Mouse (Mus musculus) kidney, embryonic 16.5 days (tissue): ENCODE data around the gene Mrpl14. TPM values are rescaled to one million over a fixed set of nuclear protein-coding genes. Genes with fewer than 3 reads are reported as not detected.
A peak's percentile ranks its signal among the peaks of the same experiment; 100 is the strongest.

Experiments
- ATAC-seq: fragments of 200-750 bp; cut with Nextera tagmentation; 2 replicates; pipeline ENCODE4 v1.8.0; 2017; ENCODE audit warnings: moderate TSS enrichment; ENCODE audit not compliant: low FRiP score, low TSS enrichment
- H3K27ac ChIP-seq: fragments of 300-500 bp; sonication (generic); 2 replicates; pipeline ENCODE4 v1.5.1; 2014; ENCODE audit warnings: low read length
- H3K27me3 ChIP-seq: fragments of 300-500 bp; sonication (generic); 2 replicates; pipeline ENCODE4 v1.6.1; 2014; ENCODE audit warnings: low read length, control low read depth, mixed read lengths; ENCODE audit not compliant: insufficient read depth
- H3K36me3 ChIP-seq: fragments of 300-500 bp; sonication (generic); 2 replicates; pipeline ENCODE4 v1.6.1; 2014; ENCODE audit warnings: low read length, control low read depth, mixed read lengths; ENCODE audit not compliant: insufficient read depth
- H3K4me1 ChIP-seq: fragments of 300-500 bp; sonication (generic); 2 replicates; pipeline ENCODE4 v1.6.1; 2014; ENCODE audit warnings: low read length, control low read depth, mixed read lengths; ENCODE audit not compliant: insufficient read depth
- H3K4me2 ChIP-seq: fragments of 300-500 bp; sonication (generic); replicated peaks from 2 replicates; pipeline ENCODE4 v1.6.1; 2014; ENCODE audit warnings: low read depth, low read length
- H3K4me3 ChIP-seq: fragments of 300-500 bp; sonication (generic); 2 replicates; pipeline ENCODE4 v1.5.1; 2014; ENCODE audit warnings: mild to moderate bottlenecking, low read length
- H3K9ac ChIP-seq: fragments of 300-500 bp; sonication (generic); replicated peaks from 2 replicates; pipeline ENCODE4 v1.6.1; 2014; ENCODE audit warnings: low read length
- H3K9me3 ChIP-seq: fragments of 300-500 bp; sonication (generic); 2 replicates; pipeline ENCODE4 v1.6.1; 2016; ENCODE audit warnings: low read length, control low read depth
- WGBS: fragments of 180-500 bp; shearing (Covaris S2); extraction: QIAGEN DNeasy Blood & Tissue Kit; methylation state at CpG from one replicate; pipeline ENCODE4 v1.1.7; 2014; 5-methylcytosine and 5-hydroxymethylcytosine counted together
- polyA plus RNA-seq: library from polyadenylated mRNA; unstranded; fragments of >200 nt; fragmentation: Nextera tagmentation; extraction: Ambion mirVana; gene quantifications from 2 replicates; pipeline ENCODE4 v1.2.1, GENCODE M21; 2015

The Mrpl14 gene
- polyA plus RNA-seq, 1 experiment from 2014 or later = 162 TPM

GRCm38 (mm10) chr17:45710407-45710806, 24.3 kb downstream of the Mrpl14 start:
- H3K36me3 ChIP-seq = no peaks in the 10 kb centered on the region
- no peaks in the 10 kb centered on the region for H3K4me1 ChIP-seq
- no peak overlapping the region for H3K9ac ChIP-seq
- H3K27ac ChIP-seq = no peak overlapping the region
- H3K4me3 ChIP-seq = no peak overlapping the region
- H3K4me2 ChIP-seq = no peak overlapping the region
- no peaks in the 10 kb centered on the region for H3K27me3 ChIP-seq
- 75% methylated on average over 8 of the region's 8 CpGs for WGBS
- no peak for ATAC-seq
- no peaks in the 10 kb centered on the region for H3K9me3 ChIP-seq

- Histone ChIP-seq H3K4me1 (0 out of 2 replicates have a peak, but pooled peaks cover 1% of the 10 kb centered on the region), H3K4me2 (no peak overlapping the region), H3K9me3 (no peaks in the 10 kb centered on the region), H3K36me3 (no peaks in the 10 kb centered on the region), H3K4me3 (no peak overlapping the region), H3K27ac (no peak overlapping the region), H3K9ac (no peak overlapping the region), H3K27me3 (no peaks in the 10 kb centered on the region)
- ATAC-seq = no peak
- WGBS = 54% methylated on average over 3 of the region's 3 CpGs
Observed at GRCm38 (mm10) chr17:45711525-45711924, 25.4 kb downstream of the Mrpl14 start.

GRCm38 (mm10) chr17:45718323-45718722, 32.2 kb downstream of the Mrpl14 start:
- Histone ChIP-seq H3K9ac (no peak overlapping the region), H3K4me2 (no peak overlapping the region), H3K4me1 (peaks cover 8% of the 10 kb centered on the region; the same call in 1 of the 2 replicates), H3K4me3 (no peak overlapping the region), H3K27me3 (no peaks in the 10 kb centered on the region), H3K9me3 (no peaks in the 10 kb centered on the region), H3K36me3 (no peaks in the 10 kb centered on the region), H3K27ac (no peak overlapping the region)
- WGBS = 10% methylated on average over 10 of the region's 10 CpGs
- peak; percentile 9; the same call in 1 of the 2 replicates for ATAC-seq

- 2% methylated on average over 25 of the region's 25 CpGs for WGBS
- H3K4me3 ChIP-seq = peak overlapping the region; percentile 50
- no peaks in the 10 kb centered on the region for H3K27me3 ChIP-seq
- ATAC-seq = peak; percentile 63; the same call in 1 of the 2 replicates
- H3K36me3 ChIP-seq = no peaks in the 10 kb centered on the region
- no peaks in the 10 kb centered on the region for H3K4me1 ChIP-seq
- H3K9me3 ChIP-seq = no peaks in the 10 kb centered on the region
- H3K9ac ChIP-seq = peak overlapping the region; percentile 75
- H3K27ac ChIP-seq = 0 out of 2 replicates have a peak overlapping the region, but pooled peaks have one; percentile 35
- H3K4me2 ChIP-seq = peak overlapping the region; percentile 69
Observed at GRCm38 (mm10) chr17:45723732-45724573, 37.8 kb downstream of the Mrpl14 start.

GRCm38 (mm10) chr17:45724574-45724921, 38.4 kb downstream of the Mrpl14 start:
- no peak for ATAC-seq
- no peak overlapping the region for H3K9ac ChIP-seq
- H3K4me1 ChIP-seq = no peaks in the 10 kb centered on the region
- H3K27ac ChIP-seq = no peak overlapping the region
- no peaks in the 10 kb centered on the region for H3K27me3 ChIP-seq
- no peaks in the 10 kb centered on the region for H3K36me3 ChIP-seq
- H3K4me3 ChIP-seq = no peak overlapping the region
- 84% methylated on average over 10 of the region's 10 CpGs for WGBS
- no peak overlapping the region for H3K4me2 ChIP-seq
- H3K9me3 ChIP-seq = no peaks in the 10 kb centered on the region

- H3K4me1 ChIP-seq = no peaks in the 10 kb centered on the region
- H3K4me3 ChIP-seq = no peak overlapping the region
- H3K4me2 ChIP-seq = no peak overlapping the region
- H3K36me3 ChIP-seq = no peaks in the 10 kb centered on the region
- no peaks in the 10 kb centered on the region for H3K9me3 ChIP-seq
- H3K9ac ChIP-seq = no peak overlapping the region; the same call in 1 of the 2 replicates
- no peaks in the 10 kb centered on the region for H3K27me3 ChIP-seq
- ATAC-seq = 0 out of 2 replicates have a peak, but pooled peaks have one; percentile 8
- no peak overlapping the region for H3K27ac ChIP-seq
- 45% methylated on average over 7 of the region's 7 CpGs for WGBS
Observed at GRCm38 (mm10) chr17:45726249-45726648, 40.1 kb downstream of the Mrpl14 start.

GRCm38 (mm10) chr17:45727481-45727880, 41.4 kb downstream of the Mrpl14 start:
- no peak overlapping the region for H3K27ac ChIP-seq
- ATAC-seq = no peak
- no peaks in the 10 kb centered on the region for H3K27me3 ChIP-seq
- no peaks in the 10 kb centered on the region for H3K36me3 ChIP-seq
- no peak overlapping the region for H3K4me2 ChIP-seq
- H3K9ac ChIP-seq = no peak overlapping the region
- H3K4me1 ChIP-seq = no peaks in the 10 kb centered on the region
- H3K9me3 ChIP-seq = no peaks in the 10 kb centered on the region
- WGBS = 83% methylated on average over 2 of the region's 2 CpGs
- no peak overlapping the region for H3K4me3 ChIP-seq

GRCm38 (mm10) chr17:45727983-45728723, 42.0 kb downstream of the Mrpl14 start:
- no peak overlapping the region for H3K4me3 ChIP-seq
- ATAC-seq = no peak
- H3K4me1 ChIP-seq = peaks cover 6% of the 10 kb centered on the region; the same call in 1 of the 2 replicates
- no peaks in the 10 kb centered on the region for H3K9me3 ChIP-seq
- 41% methylated on average over 8 of the region's 8 CpGs for WGBS
- no peak overlapping the region for H3K4me2 ChIP-seq
- peaks cover 5% of the 10 kb centered on the region for H3K27me3 ChIP-seq
- H3K27ac ChIP-seq = no peak overlapping the region
- no peak overlapping the region for H3K9ac ChIP-seq
- no peaks in the 10 kb centered on the region for H3K36me3 ChIP-seq

GRCm38 (mm10) chr17:45729387-45729786, 43.3 kb downstream of the Mrpl14 start:
- no peak for ATAC-seq
- no peaks in the 10 kb centered on the region for H3K36me3 ChIP-seq
- H3K27me3 ChIP-seq = peaks cover 9% of the 10 kb centered on the region
- peaks cover 18% of the 10 kb centered on the region for H3K4me1 ChIP-seq
- H3K4me2 ChIP-seq = no peak overlapping the region
- no peak overlapping the region for H3K4me3 ChIP-seq
- whole genome bisulfite sequencing = 48% methylated on average over 10 of the region's 10 CpGs
- H3K27ac ChIP-seq = no peak overlapping the region
- H3K9ac ChIP-seq = no peak overlapping the region
- H3K9me3 ChIP-seq = no peaks in the 10 kb centered on the region

- ATAC-seq = no peak
- H3K27ac ChIP-seq = no peak overlapping the region
- peaks cover 9% of the 10 kb centered on the region for H3K27me3 ChIP-seq
- no peaks in the 10 kb centered on the region for H3K9me3 ChIP-seq
- H3K4me2 ChIP-seq = no peak overlapping the region
- no peak overlapping the region for H3K9ac ChIP-seq
- H3K4me1 ChIP-seq = peaks cover 31% of the 10 kb centered on the region
- no peaks in the 10 kb centered on the region for H3K36me3 ChIP-seq
- WGBS = 84% methylated on average over 4 of the region's 4 CpGs
- H3K4me3 ChIP-seq = no peak overlapping the region
Observed at GRCm38 (mm10) chr17:45730696-45731095, 44.6 kb downstream of the Mrpl14 start.
